Mouse (Mus musculus) lung, adult 2 months (tissue): ENCODE measurements around the gene Mypop.

Experiments used
- CTCF ChIP-seq: fragments of 200-500 bp; IDR thresholded peaks from 2 replicates; pipeline ENCODE4 v1.5.1; 2011; ENCODE audit warnings: mild to moderate bottlenecking, low read length, control low read depth; ENCODE audit not compliant: insufficient read depth
- POLR2A ChIP-seq: fragments of 200-500 bp; IDR thresholded peaks from 2 replicates; pipeline ENCODE4 v1.6.1; 2011; ENCODE audit warnings: low read depth, mild to moderate bottlenecking, control low read depth, low read length, borderline replicate concordance; ENCODE audit errors: extremely low read depth

GRCm38 (mm10) chr7:19046286-19047069 lies 55.4 kb downstream of the Mypop start:
- TF ChIP-seq POLR2A (no peak), CTCF (no peak)
